Mouse (Mus musculus) common myeloid progenitor, adult 5-6 weeks (primary cell): ENCODE results near the gene Tmem177. TPM values are rescaled to one million over a fixed set of nuclear protein-coding genes. Genes with fewer than 3 reads are reported as not detected.

Source experiments
- ATAC-seq: replicated peaks from 2 replicates; pipeline ENCODE4 v1.8.0; 2016; ENCODE audit warnings: low read depth, mild to moderate bottlenecking, moderate TSS enrichment, inconsistent platforms; ENCODE audit not compliant: poor library complexity, severe bottlenecking
- total RNA-seq: library from RNA; stranded (forward); fragments of 200-1000, 187-1606 nt; gene quantifications from 2 replicates; pipeline ENCODE4 v1.2.3, GENCODE M21; 2017

Gene Tmem177
- total RNA-seq = 4.1 and 5.3 TPM in 2 replicates

DNA sequence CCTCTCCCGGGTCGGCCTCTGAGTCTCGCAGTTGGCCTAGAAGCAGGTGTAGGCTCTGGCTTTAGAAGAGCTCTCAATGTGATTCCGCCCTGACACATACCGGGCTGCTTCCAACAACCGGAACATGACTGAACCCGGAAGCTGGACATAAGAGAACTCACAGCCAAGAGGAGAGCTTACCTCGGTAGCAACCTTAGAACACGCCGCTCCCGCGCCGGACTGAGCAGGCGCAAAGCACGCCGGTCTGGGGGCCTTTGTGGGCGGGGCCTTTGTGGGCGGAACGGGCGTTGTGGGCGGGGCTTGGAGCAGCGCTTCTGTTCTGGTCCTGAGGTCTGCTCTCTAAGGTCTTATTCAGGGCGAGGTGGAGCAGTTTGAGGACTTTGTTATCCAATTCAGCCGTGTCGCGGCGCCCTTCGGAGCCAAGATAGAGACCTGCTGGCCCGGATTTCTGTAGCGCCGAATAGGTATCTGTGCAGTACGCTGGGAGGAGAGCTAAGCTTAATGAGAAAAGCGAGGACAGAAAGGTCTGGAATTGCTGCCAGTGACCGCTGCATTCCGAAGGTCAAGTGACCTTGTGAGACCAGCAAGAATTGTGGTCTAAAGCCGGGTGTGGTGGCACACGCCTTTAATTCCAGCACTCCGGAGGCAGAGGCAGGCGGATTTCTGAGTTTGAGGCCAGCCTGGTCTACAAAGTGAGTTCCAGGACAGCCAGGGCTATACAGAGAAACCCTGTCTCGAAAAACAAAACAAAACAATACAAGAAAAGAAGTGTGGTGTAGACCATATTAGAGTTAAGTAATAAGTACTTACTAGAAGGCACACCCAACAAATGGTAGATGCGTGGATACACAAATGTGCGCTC lies at the start of gene Tmem177:
Gene Tmem177 (minus strand): TSS at position 256 of the 862 bp plus-strand sequence.
- ATAC-seq = peak; percentile 95

DNA sequence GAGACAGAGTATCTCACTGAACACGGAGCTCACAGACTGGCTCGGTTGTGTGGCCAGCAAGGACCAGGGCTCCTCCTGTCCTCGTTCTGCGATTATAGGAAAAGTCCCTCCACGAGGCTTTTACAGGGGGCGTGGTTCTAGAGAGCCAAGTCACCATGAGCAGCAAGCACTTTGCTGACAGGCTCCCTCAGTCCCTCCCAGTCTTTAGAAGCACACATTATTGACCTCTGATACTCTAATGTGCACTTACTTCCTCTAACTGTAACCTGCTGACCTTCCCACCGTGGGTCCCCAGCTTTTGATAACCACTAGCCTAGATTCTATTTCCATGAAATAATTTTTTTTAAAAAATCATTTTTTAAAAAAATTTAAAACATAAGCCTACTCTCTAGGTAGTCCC lies 46.9 kb upstream of the Tmem177 start:
- no peak for ATAC-seq

DNA sequence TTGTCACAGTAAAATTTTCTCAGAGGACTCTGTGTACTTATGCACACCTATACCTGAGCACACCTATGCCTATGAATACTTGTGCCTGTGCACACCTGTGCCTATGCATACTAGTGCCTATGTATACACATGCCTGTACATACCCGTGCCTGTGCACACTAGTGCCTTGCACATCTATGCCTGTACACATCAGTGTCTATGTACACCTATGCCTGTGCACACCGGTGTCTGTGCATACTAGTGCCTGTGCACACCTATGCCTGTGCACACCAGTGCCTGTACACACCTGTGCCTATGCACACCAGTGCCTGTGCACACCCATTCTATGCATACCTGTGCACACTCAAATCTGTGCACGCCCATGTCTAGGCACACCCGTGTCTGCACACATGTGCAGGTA lies 46.5 kb upstream of the Tmem177 start:
- ATAC-seq = no peak

DNA sequence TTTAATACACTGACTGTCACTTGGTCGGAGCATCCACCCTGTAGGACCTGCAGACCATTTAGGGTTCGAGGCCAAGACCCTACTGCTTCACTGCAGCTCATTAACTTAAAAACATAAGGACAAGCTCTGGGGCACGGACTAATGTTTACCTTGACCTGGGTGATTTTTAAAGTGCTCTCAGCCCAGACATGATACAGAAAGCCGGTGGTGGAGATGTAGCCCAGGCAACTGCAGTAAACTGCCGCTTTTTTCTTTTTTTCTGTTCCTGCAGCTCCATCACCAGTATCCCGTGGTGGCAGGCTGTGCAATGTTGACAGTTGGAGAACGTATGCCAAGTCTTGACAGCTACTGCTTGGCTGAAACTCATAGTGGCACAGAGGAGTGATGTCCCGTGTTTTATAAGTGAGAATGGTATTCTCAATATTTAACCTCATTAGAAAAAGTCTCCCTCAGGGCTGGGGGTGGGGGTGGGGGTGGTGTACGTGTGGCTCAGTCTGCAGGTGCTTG lies 44.8 kb upstream of the Tmem177 start:
- no peak for ATAC-seq

DNA sequence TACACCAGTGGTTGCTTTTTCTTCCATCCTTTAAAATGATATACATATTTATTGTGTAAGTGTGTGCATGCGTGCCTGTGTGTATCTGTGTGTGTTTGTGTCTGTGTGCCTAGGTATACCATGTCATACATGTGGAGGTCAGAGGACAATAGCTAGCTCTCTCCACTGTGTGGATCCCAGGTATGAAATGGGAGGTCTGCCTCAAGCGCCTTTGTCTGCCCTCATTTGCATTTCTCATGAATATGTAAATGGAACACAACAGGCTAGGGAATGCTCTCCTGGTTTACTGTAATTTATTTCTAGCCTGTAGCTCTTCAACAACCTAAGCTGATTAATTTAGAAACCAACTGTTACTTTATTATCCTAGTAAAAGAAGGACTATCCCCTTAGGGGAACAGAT lies 41.7 kb upstream of the Tmem177 start:
- ATAC-seq = no peak

DNA sequence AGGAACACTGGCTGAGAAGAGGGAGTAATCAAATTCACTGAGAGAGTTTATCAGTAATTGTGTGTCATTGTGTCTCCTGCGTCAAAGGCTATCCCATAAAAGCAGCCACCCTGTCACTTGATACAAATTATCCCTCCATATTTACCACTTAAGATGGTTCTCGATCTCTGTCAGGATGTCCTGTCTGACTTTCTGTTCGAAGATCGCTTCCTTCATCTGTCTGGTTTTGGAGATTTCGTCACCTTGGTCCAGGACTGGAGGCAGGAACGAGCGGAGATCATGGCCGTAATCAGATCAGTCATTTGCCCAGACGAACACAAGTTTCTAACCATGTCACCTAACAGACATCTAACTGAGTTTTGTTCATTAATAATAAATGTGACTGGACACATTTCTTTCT lies 40.4 kb upstream of the Tmem177 start:
- no peak for ATAC-seq

DNA sequence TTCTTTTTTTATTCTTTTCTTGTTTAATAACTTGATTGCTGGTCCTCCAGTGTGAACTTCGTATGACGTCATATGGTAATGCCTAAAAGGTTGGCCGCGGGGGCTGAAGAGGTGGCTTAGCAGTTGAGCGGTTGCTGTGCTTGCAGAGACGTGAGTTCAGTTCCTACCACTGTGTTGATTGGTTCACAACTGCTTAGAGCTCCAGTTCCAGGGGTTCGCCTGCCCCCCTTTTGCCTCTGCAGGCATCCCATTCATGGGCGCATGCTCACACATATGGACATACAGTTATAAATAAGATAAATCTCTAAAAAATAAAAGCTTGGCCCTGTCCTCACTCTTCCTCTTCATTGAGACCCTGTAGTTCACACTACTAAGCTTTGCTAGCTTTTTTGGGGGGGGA lies 37.1 kb upstream of the Tmem177 start:
- no peak for ATAC-seq

DNA sequence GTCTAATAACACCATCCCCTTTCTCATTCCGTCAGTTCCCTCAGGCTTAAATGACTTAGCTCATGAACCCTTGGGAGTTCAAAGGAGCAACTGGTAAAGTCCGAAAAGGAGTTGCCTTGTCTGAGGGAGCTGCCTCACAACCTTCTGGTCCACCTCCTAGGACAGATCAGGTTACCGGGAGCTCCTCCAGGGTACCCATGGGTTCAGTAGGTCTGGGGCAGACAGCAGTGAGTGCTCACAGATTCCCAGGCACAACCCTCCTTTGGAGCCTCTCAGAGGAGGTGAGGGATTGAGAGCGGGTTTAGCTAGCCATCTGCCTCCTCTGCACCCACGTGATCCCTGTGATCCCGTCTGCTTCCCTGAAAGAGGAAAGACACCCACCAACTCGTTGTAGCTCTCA lies 23.9 kb upstream of the Tmem177 start:
- ATAC-seq = no peak

DNA sequence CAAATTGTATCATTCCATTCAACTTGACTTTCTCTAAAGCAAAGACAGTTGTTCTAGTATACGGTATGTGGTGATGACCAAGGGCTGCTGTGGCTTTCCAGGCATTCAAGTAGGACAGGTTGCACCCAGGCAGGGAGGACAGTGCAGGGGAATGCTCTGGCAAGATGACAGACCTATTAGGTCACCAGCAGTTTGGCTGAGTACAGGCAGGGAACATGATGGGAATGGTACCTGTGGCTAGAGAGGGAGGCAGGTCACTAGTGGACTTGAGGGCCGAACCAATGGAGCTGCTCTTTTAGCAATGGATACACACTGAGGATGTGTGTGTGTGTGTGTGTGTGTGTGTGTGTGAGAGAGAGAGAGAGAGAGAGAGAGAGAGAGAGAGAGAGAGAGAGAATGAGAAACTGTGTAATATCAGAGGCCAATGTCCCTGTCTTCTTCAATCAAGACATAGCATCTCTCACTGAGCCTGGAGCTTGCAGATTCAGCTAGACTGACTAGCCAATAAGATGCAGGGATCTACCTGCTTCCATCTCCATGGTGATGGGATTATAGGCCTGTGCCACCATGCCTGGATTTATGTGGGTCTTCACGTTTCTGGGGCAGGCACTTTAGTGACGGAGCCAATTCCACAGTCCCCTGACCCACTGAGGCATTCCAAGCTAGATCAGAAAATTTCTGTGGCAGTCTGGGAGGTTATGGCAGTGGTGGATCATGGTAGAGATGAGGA lies 18.6 kb upstream of the Tmem177 start:
- ATAC-seq = no peak

DNA sequence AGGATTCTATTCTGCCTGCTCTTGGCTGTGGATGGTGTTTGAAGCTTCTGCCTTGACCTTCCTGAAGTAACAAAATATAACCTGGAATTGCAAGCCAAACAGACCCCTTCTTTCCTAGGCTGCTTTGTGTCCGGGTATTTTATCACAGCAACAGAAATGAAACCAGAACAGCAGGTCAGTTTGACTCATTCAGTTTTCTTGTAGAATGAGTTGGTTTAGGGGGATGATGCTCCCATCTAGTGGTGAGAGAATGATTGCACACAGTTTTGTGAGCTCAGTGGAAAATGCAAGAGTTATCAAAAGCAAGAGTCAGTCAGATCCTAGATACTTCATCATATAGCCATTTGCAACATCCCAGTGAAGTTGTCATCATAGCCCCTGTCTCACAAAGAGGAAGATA lies 16.7 kb upstream of the Tmem177 start:
- ATAC-seq = peak; percentile 63; the same call in 1 of the 2 replicates

DNA sequence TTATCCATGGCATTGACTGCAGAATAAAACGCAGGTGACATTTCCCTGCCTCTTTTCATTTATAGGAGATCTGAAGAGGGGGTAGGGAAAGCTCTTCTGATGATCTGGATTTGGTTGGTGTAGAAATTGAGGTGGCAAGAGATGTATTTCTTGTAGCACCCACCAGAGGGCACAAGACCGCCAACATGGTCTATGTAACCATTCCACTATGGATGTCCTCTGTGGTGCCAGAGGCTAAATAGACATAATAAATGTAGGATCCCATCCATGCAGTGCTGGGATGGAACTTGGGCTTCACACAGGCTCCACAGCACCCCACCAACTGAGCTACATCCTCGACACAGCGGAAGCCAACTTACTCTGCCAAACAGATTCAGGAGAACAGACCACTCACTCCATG lies 6.3 kb upstream of the Tmem177 start:
- peak; percentile 83 for ATAC-seq

DNA sequence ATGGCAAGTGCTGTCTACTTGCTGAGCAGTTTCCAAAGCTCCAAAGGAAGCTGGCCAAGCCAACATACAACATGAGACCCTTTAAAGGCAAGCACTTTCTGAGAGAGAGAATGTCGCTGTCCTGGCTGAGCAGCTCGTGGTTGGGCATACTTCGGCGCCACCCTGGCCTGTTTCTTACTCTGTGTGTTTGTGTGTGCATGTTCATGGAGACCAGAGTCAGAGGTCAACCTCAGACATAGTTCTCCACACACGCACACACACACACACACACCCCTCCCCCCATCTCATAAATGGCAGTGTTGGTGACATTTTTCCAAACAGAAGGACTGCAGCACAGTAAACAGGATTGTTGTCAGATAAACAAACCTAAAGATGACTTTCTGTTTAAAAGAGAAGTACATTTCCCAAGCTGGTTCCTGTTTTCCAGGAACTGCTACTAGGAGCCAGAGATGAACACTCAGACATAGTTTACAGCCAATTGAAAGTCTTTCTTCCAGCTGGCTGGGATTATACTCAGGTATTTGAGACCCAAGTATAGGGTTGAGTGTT lies 3.9 kb upstream of the Tmem177 start:
- ATAC-seq = no peak

DNA sequence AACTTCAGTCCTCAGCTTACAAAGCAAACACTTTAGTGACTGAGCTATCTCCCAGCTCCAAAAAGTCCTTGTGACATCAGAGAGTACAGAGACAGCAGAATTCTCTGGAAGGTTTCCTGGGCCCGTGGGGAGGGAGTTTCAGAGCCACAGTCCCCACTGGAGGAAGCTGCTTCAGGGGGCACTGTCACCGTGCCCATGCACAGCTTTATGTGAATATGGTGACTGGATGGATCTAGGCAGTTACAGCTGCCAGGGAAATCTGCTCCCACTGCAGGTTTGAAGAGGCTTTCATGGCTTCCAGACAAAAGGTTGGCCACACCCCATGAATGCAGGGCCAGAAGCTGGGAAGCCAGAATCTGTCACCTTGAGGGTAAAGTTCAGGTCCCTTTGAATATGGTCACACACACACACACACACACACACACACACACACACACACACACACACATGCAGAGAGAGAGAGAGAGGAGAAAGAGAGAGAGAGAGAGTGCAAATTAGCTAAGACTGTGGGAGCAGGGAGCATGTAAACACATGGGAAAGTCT lies 5.7 kb downstream of the Tmem177 start:
- ATAC-seq = no peak

DNA sequence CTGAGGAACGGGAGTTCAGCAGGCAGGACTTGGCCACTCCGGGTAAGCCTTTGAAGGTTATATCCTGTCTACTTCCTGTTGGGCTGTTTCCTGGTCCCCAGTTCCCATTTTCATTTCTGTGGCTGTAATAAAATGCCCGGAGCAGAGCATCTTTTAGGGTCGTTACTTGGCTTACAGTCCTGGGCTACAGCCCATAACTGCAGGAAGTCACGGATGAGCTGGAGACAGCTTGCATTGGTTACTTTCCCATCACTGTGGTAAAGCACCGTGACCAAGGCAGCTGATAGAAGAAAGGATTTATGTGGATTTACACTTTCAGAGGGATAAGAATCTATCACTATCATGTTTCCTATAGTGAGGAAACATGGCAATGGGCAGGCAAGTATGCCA lies 9.8 kb downstream of the Tmem177 start:
- ATAC-seq = no peak

DNA sequence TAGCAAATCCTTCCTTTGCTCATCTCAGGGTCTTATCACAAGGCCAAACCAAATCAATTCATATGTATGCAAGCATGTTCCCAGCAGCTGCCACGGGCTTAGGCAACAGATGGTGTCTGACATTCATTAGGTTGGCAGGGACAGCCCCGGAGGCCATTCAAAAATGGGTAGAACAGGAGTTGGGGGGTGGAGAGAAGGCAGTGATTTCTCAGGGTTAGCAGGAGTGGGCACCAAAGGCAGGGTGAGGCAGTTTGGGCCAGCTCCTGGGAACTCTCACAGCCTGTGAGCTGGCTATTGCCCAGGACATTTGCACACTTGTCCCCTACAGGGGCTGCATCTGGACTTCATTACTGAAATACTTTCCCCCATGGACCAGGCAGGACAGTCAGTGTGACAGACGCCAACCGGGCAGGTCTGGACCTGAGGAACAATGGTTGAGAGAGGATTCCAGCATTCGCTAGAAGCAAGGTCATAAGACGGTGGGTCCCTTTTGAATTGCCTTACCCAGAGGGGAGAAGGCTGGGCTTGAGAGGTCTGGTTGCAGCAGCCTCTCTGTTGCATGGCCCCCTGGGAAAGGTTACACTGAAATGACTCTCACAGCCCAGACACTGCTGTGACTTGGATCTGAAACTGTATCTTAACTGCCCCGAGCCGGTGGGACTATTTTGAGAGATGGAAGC lies 10.3 kb downstream of the Tmem177 start:
- no peak for ATAC-seq

DNA sequence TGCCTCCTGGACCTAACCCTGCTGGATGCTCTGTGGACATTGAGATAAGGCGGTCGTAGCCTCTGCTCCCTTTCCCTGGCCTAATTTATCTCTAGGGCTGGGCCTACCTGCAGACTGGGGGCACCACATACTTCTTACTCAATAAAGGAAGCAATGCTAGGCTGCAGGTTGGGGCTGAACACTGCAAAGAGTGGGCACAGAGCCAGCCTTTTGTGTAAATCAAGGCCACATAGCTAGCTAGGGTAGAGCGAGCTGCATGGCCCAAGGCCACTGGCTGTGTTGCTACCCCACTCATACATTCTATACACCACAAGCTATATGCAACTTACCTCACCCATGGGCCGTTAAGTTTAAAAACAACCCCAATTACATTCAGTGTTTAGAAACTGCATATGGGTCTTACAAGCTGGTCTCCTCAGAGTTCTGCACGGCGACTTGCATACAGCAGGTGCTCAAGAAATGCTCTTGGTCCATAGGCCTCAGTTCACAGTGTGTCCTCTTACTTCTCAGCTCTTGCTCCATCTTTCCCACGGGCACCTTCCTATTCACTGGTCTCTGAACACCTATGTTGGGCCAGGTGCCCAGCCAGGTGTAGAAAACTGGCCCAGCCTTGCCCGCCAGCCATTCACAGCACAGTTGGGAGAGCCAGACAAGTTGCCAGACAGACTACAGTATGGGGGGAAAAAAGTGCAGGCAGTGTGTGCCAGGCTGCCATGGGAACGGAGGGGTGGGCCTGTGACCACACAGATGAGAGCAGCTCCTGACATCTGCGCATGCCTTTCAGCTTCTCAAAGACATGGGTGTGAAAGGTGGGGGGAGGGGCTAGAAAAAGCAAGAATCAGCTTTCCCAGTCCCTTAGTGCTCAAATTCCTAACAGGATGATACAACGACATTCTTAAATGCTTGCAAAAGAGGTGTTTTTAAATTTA lies 13.5 kb downstream of the Tmem177 start:
- no peak for ATAC-seq

DNA sequence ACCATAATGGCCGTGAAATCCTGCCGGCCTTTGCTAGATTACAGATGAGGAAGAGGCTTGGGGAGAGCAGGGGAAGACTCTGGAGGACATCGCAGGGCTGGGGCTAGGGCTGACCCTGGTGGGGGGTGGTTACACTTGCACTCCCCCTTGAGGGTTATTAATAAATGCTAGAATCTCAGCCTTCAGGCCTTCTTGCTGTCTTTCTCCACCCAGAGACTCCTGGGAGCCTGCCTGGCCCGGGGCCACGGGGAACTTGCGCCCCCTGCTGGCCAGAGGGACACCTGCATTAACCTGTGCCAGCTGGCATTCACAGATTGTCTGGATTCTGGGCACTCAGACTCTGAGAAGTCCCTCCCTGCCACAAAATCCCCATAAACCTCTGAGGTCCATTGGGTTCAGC lies 18.1 kb downstream of the Tmem177 start:
- ATAC-seq = peak; percentile 85

DNA sequence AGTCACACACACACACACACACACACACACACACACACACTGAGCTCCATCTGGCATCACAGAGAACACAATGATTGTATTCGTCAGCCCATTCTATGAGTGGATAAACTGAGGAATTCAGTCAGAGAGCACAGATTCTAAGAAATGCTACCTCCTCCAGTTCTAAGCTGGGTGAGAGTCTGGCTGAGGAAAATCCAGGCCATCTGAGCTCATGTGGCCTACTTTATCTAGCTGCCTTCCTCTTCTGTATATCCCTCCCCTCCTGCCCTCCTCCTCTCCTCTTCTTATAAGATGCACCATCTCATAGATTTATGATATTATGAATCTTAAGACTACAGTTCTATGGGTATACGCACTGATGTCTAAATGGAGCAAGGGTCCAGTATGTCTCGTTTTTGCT lies 19.4 kb downstream of the Tmem177 start:
- ATAC-seq = no peak

DNA sequence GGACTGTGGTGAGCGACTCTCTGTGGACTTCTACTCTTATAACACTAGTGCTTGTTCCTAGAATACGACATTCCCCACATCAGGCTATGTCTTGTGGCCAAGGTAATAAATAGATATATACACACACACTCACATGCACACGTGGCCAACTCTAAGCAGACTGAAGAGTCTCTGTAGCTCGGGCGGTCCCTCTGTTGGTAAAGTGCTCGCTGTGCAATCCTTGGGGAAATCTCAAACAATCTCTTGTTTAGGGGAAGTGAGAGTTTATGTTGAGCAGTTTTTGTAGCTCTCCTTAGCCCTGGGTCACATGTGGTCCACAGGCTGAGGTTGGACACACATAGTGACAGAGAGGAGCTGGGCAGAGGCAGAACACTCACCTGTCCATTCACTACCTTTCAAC lies 20.1 kb downstream of the Tmem177 start:
- peak; percentile 33 for ATAC-seq
